Mouse (Mus musculus): ENCODE data around the gene Ptpre. TPM values are rescaled to one million over a fixed set of nuclear protein-coding genes. Genes with fewer than 3 reads are reported as not detected.
"Not testable (repeated sequence)": the region's sequence is repeated elsewhere in the genome, so short reads cannot be mapped to it uniquely, and the experiment has no call there.

Ptpre gene
- total RNA-seq, 2 experiments from 2014 or later: 6.6 to 7.7 TPM

- no peak for DNase-seq (ENCODE audit: low spot score in 2 of 2)
These were observed 65.0 kb downstream of the Ptpre start for GRCm38 (mm10) chr7:135602265-135602664.

GRCm38 (mm10) chr7:135602881-135603523 is 65.7 kb downstream of the Ptpre start:
- no peak for DNase-seq (ENCODE audit: low spot score in 2 of 2)

- DNase-seq (ENCODE audit: low spot score in 2 of 2): peak in 1 of 2 experiments; percentile 16
These were observed 67.9 kb downstream of the Ptpre start for GRCm38 (mm10) chr7:135605002-135605803.

- no peak for DNase-seq (ENCODE audit: low spot score in 2 of 2)
These were observed 68.5 kb downstream of the Ptpre start for GRCm38 (mm10) chr7:135605804-135606072.

- DNase-seq (ENCODE audit: low spot score in 2 of 2): no peak
These were observed 70.9 kb downstream of the Ptpre start for GRCm38 (mm10) chr7:135608208-135608607.

GRCm38 (mm10) chr7:135609028-135609427 is 71.7 kb downstream of the Ptpre start:
- DNase-seq (ENCODE audit: low spot score in 2 of 2): no peak

- no peak for DNase-seq (ENCODE audit: low spot score in 2 of 2)
These were observed 72.4 kb downstream of the Ptpre start for GRCm38 (mm10) chr7:135609655-135610054.

GRCm38 (mm10) chr7:135612276-135612675 is 75.0 kb downstream of the Ptpre start:
- DNase-seq (ENCODE audit: low spot score in 2 of 2): no peak

GRCm38 (mm10) chr7:135612801-135613200 is 75.5 kb downstream of the Ptpre start:
- no peak for DNase-seq (ENCODE audit: low spot score in 2 of 2)

GRCm38 (mm10) chr7:135613380-135613779 is 76.1 kb downstream of the Ptpre start:
- DNase-seq (ENCODE audit: low spot score in 2 of 2): no peak

- no peak for DNase-seq (ENCODE audit: low spot score in 2 of 2)
These were observed 77.6 kb downstream of the Ptpre start for GRCm38 (mm10) chr7:135614892-135615291.

GRCm38 (mm10) chr7:135616479-135616878 is 79.2 kb downstream of the Ptpre start:
- DNase-seq (ENCODE audit: low spot score in 2 of 2): not testable (repeated sequence)

- DNase-seq (ENCODE audit: low spot score in 2 of 2): no peak
These were observed 80.5 kb downstream of the Ptpre start for GRCm38 (mm10) chr7:135617776-135618175.

GRCm38 (mm10) chr7:135621649-135622048 is 84.4 kb downstream of the Ptpre start:
- no peak for DNase-seq (ENCODE audit: low spot score in 2 of 2)

GRCm38 (mm10) chr7:135622241-135622640 is 85.0 kb downstream of the Ptpre start:
- DNase-seq (ENCODE audit: low spot score in 2 of 2): no peak

GRCm38 (mm10) chr7:135624854-135625253 is 87.6 kb downstream of the Ptpre start:
- no peak for DNase-seq (ENCODE audit: low spot score in 2 of 2)

- no peak for DNase-seq (ENCODE audit: low spot score in 2 of 2)
These were observed 91.1 kb downstream of the Ptpre start for GRCm38 (mm10) chr7:135628363-135628762.

- no peak for DNase-seq (ENCODE audit: low spot score in 2 of 2)
These were observed 91.7 kb downstream of the Ptpre start for GRCm38 (mm10) chr7:135629019-135629418.

GRCm38 (mm10) chr7:135631776-135632552 is 94.7 kb downstream of the Ptpre start:
- peak in 1 of 2 experiments; percentile 54 for DNase-seq (ENCODE audit: low spot score in 2 of 2)

- DNase-seq (ENCODE audit: low spot score in 2 of 2): no peak
These were observed 95.5 kb downstream of the Ptpre start for GRCm38 (mm10) chr7:135632716-135633258.

- DNase-seq (ENCODE audit: low spot score in 2 of 2): no peak
These were observed 97.8 kb downstream of the Ptpre start for GRCm38 (mm10) chr7:135634851-135635624.
